Mouse (Mus musculus) limb, embryonic 10.5 days (tissue): ENCODE measurements around the gene Pax8. TPM values are rescaled to one million over a fixed set of nuclear protein-coding genes. Genes with fewer than 3 reads are reported as not detected.

Experiments used
- DNase-seq: peaks from one replicate; pipeline ENCODE4 v3.0.0-alpha.2; 2017; ENCODE audit warnings: low spot score
- H3K27ac ChIP-seq: fragments of 300-500 bp; sonication (generic); 2 replicates; pipeline ENCODE4 v1.5.1; 2016; ENCODE audit warnings: mild to moderate bottlenecking
- H3K27me3 ChIP-seq: fragments of 300-500 bp; sonication (generic); 2 replicates; pipeline ENCODE4 v1.6.1; 2016; ENCODE audit warnings: low read depth, mild to moderate bottlenecking; ENCODE audit not compliant: poor library complexity, severe bottlenecking
- H3K36me3 ChIP-seq: fragments of 300-500 bp; sonication (generic); 2 replicates; pipeline ENCODE4 v1.6.1; 2016; ENCODE audit warnings: mild to moderate bottlenecking, moderate library complexity
- H3K4me1 ChIP-seq: fragments of 300-500 bp; sonication (generic); 2 replicates; pipeline ENCODE4 v1.6.1; 2016
- H3K4me3 ChIP-seq: fragments of 300-500 bp; sonication (generic); 2 replicates; pipeline ENCODE4 v1.5.1; 2016; ENCODE audit warnings: mild to moderate bottlenecking, moderate library complexity
- H3K9me3 ChIP-seq: fragments of 300-500 bp; sonication (generic); replicated peaks from 2 replicates; pipeline ENCODE4 v1.6.1; 2016; ENCODE audit warnings: mild to moderate bottlenecking
- WGBS: fragments of 180-500 bp; shearing (Covaris S2); methylation state at CpG from one replicate; pipeline ENCODE4 v1.1.7; 2016; 5-methylcytosine and 5-hydroxymethylcytosine counted together
- polyA plus RNA-seq: library from polyadenylated mRNA; unstranded; fragments of >200 nt; fragmentation: Nextera tagmentation; extraction: Ambion mirVana; gene quantifications from 2 replicates; pipeline ENCODE4 v1.2.1, GENCODE M21; 2016

Pax8 gene
- 0.39 and 0.72 TPM in 2 replicates for polyA plus RNA-seq

- H3K4me1 ChIP-seq: peaks cover 13% of the 10 kb centered on the region
- no peaks in the 10 kb centered on the region for H3K9me3 ChIP-seq
- WGBS: 10% methylated on average over 9 of the region's 9 CpGs
- H3K27me3 ChIP-seq: peaks cover 91% of the 10 kb centered on the region
- no peak for DNase-seq
- no peaks in the 10 kb centered on the region for H3K36me3 ChIP-seq
- no peak within 1 kb of the TSS for H3K27ac ChIP-seq
- peak within 1 kb of the TSS; percentile 41 for H3K4me3 ChIP-seq
Measured at GRCm38 (mm10) chr2:24475420-24475819, at the start of gene Pax8. Gene Pax8, minus strand, starts transcription at chr2:24475599.

- Histone ChIP-seq H3K27ac (peak overlapping the region; percentile 80), H3K4me1 (peaks cover 19% of the 10 kb centered on the region), H3K4me3 (peak overlapping the region; percentile 54), H3K36me3 (no peaks in the 10 kb centered on the region), H3K9me3 (no peaks in the 10 kb centered on the region), H3K27me3 (peaks cover 49% of the 10 kb centered on the region)
- WGBS: under 1% methylated on average over 33 of the region's 33 CpGs
- DNase-seq: peak; percentile 82
Measured at GRCm38 (mm10) chr2:24521430-24522226, 46.2 kb upstream of the Pax8 start.

- H3K27ac ChIP-seq: peak overlapping the region; percentile 80
- WGBS: 38% methylated on average over 9 of the region's 9 CpGs
- peak overlapping the region; percentile 54 for H3K4me3 ChIP-seq
- peaks cover 19% of the 10 kb centered on the region for H3K4me1 ChIP-seq
- DNase-seq: peak; percentile 31
- no peaks in the 10 kb centered on the region for H3K36me3 ChIP-seq
- peaks cover 49% of the 10 kb centered on the region for H3K27me3 ChIP-seq
- no peaks in the 10 kb centered on the region for H3K9me3 ChIP-seq
Measured at GRCm38 (mm10) chr2:24520576-24521272, 45.3 kb upstream of the Pax8 start.

- Histone ChIP-seq H3K4me1 (peaks cover 17% of the 10 kb centered on the region), H3K9me3 (no peaks in the 10 kb centered on the region), H3K4me3 (no peak overlapping the region), H3K27me3 (peaks cover 32% of the 10 kb centered on the region), H3K36me3 (no peaks in the 10 kb centered on the region), H3K27ac (no peak overlapping the region)
- WGBS: 90% methylated on average over 3 of the region's 3 CpGs
- DNase-seq: no peak
Measured at GRCm38 (mm10) chr2:24516946-24517345, 41.5 kb upstream of the Pax8 start.

GRCm38 (mm10) chr2:24507359-24507758 is 32.0 kb upstream of the Pax8 start:
- WGBS: 87% methylated on average over 3 of the region's 3 CpGs
- Histone ChIP-seq H3K27me3 (no peaks in the 10 kb centered on the region), H3K4me1 (peaks cover 9% of the 10 kb centered on the region), H3K36me3 (no peaks in the 10 kb centered on the region), H3K9me3 (no peaks in the 10 kb centered on the region), H3K4me3 (no peak overlapping the region), H3K27ac (no peak overlapping the region)
- DNase-seq: no peak

GRCm38 (mm10) chr2:24502963-24503471 is 27.6 kb upstream of the Pax8 start:
- no peaks in the 10 kb centered on the region for H3K27me3 ChIP-seq
- H3K9me3 ChIP-seq: no peaks in the 10 kb centered on the region
- no peaks in the 10 kb centered on the region for H3K36me3 ChIP-seq
- WGBS: 60% methylated on average over 5 of the region's 5 CpGs
- no peak overlapping the region for H3K4me3 ChIP-seq
- DNase-seq: no peak
- H3K4me1 ChIP-seq: peaks cover 9% of the 10 kb centered on the region
- peak overlapping the region; percentile 10; the same call in 1 of the 2 replicates for H3K27ac ChIP-seq

GRCm38 (mm10) chr2:24500921-24501320 is 25.5 kb upstream of the Pax8 start:
- Histone ChIP-seq H3K4me3 (no peak overlapping the region), H3K27me3 (no peaks in the 10 kb centered on the region), H3K9me3 (no peaks in the 10 kb centered on the region), H3K4me1 (peaks cover 9% of the 10 kb centered on the region), H3K36me3 (no peaks in the 10 kb centered on the region), H3K27ac (no peak overlapping the region)
- DNase-seq: no peak
- 85% methylated on average over 2 of the region's 2 CpGs for WGBS

GRCm38 (mm10) chr2:24490564-24490963 is 15.2 kb upstream of the Pax8 start:
- 44% methylated on average over 6 of the region's 6 CpGs for WGBS
- DNase-seq: no peak
- no peaks in the 10 kb centered on the region for H3K4me1 ChIP-seq
- no peaks in the 10 kb centered on the region for H3K27me3 ChIP-seq
- H3K4me3 ChIP-seq: no peak overlapping the region
- H3K36me3 ChIP-seq: no peaks in the 10 kb centered on the region
- no peak overlapping the region for H3K27ac ChIP-seq
- no peaks in the 10 kb centered on the region for H3K9me3 ChIP-seq

- no peaks in the 10 kb centered on the region for H3K36me3 ChIP-seq
- DNase-seq: no peak
- no peaks in the 10 kb centered on the region for H3K27me3 ChIP-seq
- H3K4me1 ChIP-seq: no peaks in the 10 kb centered on the region
- H3K27ac ChIP-seq: no peak overlapping the region
- 68% methylated on average over 3 of the region's 3 CpGs for WGBS
- no peaks in the 10 kb centered on the region for H3K9me3 ChIP-seq
- no peak overlapping the region for H3K4me3 ChIP-seq
Measured at GRCm38 (mm10) chr2:24488660-24489059, 13.3 kb upstream of the Pax8 start.

- H3K9me3 ChIP-seq: no peaks in the 10 kb centered on the region
- no peak overlapping the region for H3K4me3 ChIP-seq
- no peaks in the 10 kb centered on the region for H3K36me3 ChIP-seq
- DNase-seq: no peak
- H3K27me3 ChIP-seq: no peaks in the 10 kb centered on the region
- no peak overlapping the region for H3K27ac ChIP-seq
- no peaks in the 10 kb centered on the region for H3K4me1 ChIP-seq
- WGBS: 74% methylated on average over 4 of the region's 4 CpGs
Measured at GRCm38 (mm10) chr2:24487056-24487825, 11.8 kb upstream of the Pax8 start.

GRCm38 (mm10) chr2:24485398-24485797 is 10.0 kb upstream of the Pax8 start:
- H3K27me3 ChIP-seq: no peaks in the 10 kb centered on the region
- no peak overlapping the region for H3K27ac ChIP-seq
- H3K4me1 ChIP-seq: no peaks in the 10 kb centered on the region
- H3K36me3 ChIP-seq: no peaks in the 10 kb centered on the region
- H3K9me3 ChIP-seq: no peaks in the 10 kb centered on the region
- 89% methylated on average over 4 of the region's 4 CpGs for WGBS
- H3K4me3 ChIP-seq: no peak overlapping the region
- no peak for DNase-seq

GRCm38 (mm10) chr2:24479906-24480305 is 4.5 kb upstream of the Pax8 start:
- DNase-seq: no peak
- Histone ChIP-seq H3K4me3 (no peak overlapping the region), H3K27ac (no peak overlapping the region), H3K4me1 (no peaks in the 10 kb centered on the region), H3K9me3 (no peaks in the 10 kb centered on the region), H3K36me3 (no peaks in the 10 kb centered on the region), H3K27me3 (peaks cover 46% of the 10 kb centered on the region)
- 55% methylated on average over 2 of the region's 2 CpGs for WGBS
